Mouse (Mus musculus): ENCODE results near the gene Cox16.

Cox16 gene

DNA sequence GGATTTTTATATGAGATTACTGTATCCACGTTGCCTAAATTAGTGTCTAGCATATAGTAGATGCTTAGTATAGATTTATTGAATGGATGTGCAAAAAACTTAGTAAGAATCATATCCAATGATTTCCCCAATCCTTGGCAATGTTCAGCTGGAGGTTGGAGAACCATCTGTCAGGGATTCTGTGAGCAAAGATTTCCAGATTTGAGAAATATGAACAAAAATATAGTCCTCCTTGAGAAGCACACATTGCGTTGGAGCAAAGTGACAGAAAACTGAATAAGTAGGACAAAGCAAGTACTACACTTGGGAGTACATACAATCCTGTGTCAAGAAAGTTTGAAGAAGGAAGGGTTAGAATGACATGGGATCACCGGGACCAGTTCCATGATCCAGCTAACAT, 160.8 kb downstream of the Cox16 start:
- DNase-seq (ENCODE audit: extremely low spot score) = no peak

DNA sequence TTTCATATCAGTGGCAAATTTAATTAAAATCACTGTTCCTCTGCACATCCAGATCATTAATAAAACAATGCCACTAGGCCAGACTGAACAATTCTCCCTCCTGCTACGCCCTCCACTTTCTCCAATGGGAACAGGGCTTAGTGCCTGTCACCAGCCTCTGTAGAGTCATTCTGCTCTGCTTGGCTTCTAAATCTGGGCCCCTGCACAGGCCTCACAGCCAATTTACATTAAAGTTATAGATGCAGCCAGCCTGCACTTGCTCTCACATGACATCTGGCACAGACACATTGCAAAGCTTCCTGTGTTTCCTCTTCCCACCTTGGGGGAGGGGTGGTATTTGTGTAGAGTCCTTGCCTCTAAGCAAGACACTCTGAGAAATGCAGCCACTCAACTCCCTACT, 163.9 kb downstream of the Cox16 start:
- DNase-seq (ENCODE audit: extremely low spot score) = no peak

- peak; percentile 22 for DNase-seq (ENCODE audit: extremely low spot score)
These were observed 167.1 kb downstream of the Cox16 start for GRCm38 (mm10) chr12:81317811-81318210.

- no peak for DNase-seq (ENCODE audit: extremely low spot score)
These were observed 169.0 kb downstream of the Cox16 start for GRCm38 (mm10) chr12:81315953-81316352.

Measured in embryo, embryonic 9.5 days (tissue).